Mouse (Mus musculus) C2C12 (cell line): ENCODE results near the gene Lrrc63.

ENCODE experiments used
- CEBPB ChIP-seq: IDR thresholded peaks from one replicate; pipeline ENCODE4 v1.6.1; 2011; ENCODE audit warnings: low read depth, mild to moderate bottlenecking, control low read depth, moderate library complexity
- CTCF ChIP-seq: IDR thresholded peaks from one replicate; pipeline ENCODE4 v1.5.1; 2011; ENCODE audit not compliant: control insufficient read depth, insufficient read depth, insufficient read length
- FOSL1 ChIP-seq: IDR thresholded peaks from one replicate; pipeline ENCODE4 v1.8.0; 2011; ENCODE audit warnings: mild to moderate bottlenecking, low read length; ENCODE audit not compliant: poor library complexity, insufficient read depth, severe bottlenecking
- MYOD1 ChIP-seq: IDR thresholded peaks from one replicate; pipeline ENCODE4 v1.6.1; 2011; ENCODE audit warnings: low read depth; ENCODE audit not compliant: control insufficient read depth, insufficient read length
- USF1 ChIP-seq: IDR thresholded peaks from one replicate; pipeline ENCODE4 v1.6.1; 2011; ENCODE audit warnings: low read depth, mild to moderate bottlenecking, control low read depth, moderate library complexity

GRCm38 (mm10) chr14:75178384-75178793 lies 47.7 kb upstream of the Lrrc63 start:
- TF ChIP-seq CTCF (no peak), USF1 (no peak), FOSL1 (no peak), MYOD1 (no peak), CEBPB (no peak)
